Mouse (Mus musculus): Measurements from ENCODE around the gene Rpp38. TPM values are rescaled to one million over a fixed set of nuclear protein-coding genes. Genes with fewer than 3 reads are reported as not detected.

Gene Rpp38
- polyA plus RNA-seq, 1 experiment from 2014 or later: 16.2 TPM

DNA sequence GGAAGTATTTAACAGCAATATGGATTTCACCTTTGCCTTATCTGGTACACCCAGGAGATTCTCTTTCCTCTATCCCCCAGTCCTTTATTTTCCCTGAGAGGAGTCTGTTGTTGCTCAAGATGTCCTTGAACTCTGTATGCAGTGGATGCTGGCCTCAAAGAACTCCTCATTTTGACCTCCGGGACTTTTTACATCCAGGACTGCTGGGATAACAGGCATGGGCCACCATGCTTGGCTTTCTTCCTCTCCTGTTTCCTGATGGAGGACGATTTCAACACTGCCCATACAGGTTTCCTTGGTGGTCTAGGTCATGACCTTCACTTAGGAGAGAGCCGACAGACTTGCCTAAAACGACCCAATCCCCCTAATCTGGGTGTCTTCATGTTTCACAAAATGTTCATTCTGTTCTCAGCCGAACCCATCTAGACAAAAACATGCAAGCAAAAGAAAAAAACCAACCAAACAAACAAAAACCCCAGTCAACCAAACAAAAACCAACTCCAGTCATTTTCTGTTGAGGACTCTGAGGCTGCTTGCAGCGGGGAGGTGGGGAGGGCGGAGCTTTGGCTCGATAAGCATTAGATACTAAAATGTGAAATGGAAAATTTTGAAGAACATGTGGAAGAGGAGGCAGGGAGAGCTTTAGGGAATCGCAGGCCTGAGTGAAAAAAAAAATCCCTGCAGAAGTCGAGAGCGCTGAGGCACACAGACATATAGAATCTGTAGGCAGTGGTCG is 49.4 kb downstream of the Rpp38 start:
- 9% methylated on average over 12 of the region's 12 CpGs for WGBS
- Histone ChIP-seq H3K9me3 (ENCODE audit: control insufficient read depth, low read length) (no peaks in the 10 kb centered on the region), H3K9ac (ENCODE audit: low read length) (peak overlapping the region; percentile 68), H3K27ac (ENCODE audit: low read length) (peak overlapping the region; percentile 84), H3K4me3 (ENCODE audit: low read length) (peak overlapping the region; percentile 55), H3K36me3 (ENCODE audit: control insufficient read depth, insufficient read depth, low read length) (no peaks in the 10 kb centered on the region), H3K4me1 (replicated peaks; ENCODE audit: control insufficient read depth, insufficient read depth, low read length) (peaks cover 7% of the 10 kb centered on the region), H3K4me2 (ENCODE audit: low read depth, low read length) (peak overlapping the region; percentile 59), H3K27me3 (ENCODE audit: control insufficient read depth, insufficient read depth, low read depth, low read length) (no peaks in the 10 kb centered on the region)
- ATAC-seq (ENCODE audit: low read depth): no peak

DNA sequence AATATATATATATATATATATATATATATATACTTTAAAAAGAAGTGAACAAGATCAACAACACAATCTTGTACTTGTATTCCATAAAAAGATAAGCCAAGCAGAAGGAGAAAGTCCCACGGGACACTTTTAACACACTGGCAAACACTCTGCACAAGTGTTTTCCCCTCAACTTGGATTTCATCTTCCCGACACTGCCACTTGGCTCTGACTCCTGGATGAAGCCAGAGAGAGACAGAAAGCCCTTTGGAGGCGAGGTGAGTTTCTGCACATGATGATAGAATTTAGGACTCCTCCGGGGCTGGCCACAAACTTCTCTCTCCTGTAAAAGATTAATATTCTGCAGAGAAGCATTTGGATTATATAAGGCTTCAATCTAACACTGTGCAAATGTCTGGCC is 51.1 kb downstream of the Rpp38 start:
- no peak for ATAC-seq (ENCODE audit: low read depth)
- no peaks in the 10 kb centered on the region for H3K36me3 ChIP-seq (ENCODE audit: control insufficient read depth, insufficient read depth, low read length)
- no peaks in the 10 kb centered on the region for H3K9me3 ChIP-seq (ENCODE audit: control insufficient read depth, low read length)
- H3K27me3 ChIP-seq (ENCODE audit: control insufficient read depth, insufficient read depth, low read depth, low read length): no peaks in the 10 kb centered on the region
- H3K27ac ChIP-seq (ENCODE audit: low read length): no peak overlapping the region
- H3K4me2 ChIP-seq (ENCODE audit: low read depth, low read length): no peak overlapping the region
- H3K4me1 ChIP-seq (replicated peaks; ENCODE audit: control insufficient read depth, insufficient read depth, low read length): peaks cover 7% of the 10 kb centered on the region
- WGBS: 60% methylated on average over 4 of the region's 4 CpGs
- H3K4me3 ChIP-seq (ENCODE audit: low read length): no peak overlapping the region
- H3K9ac ChIP-seq (ENCODE audit: low read length): no peak overlapping the region

Other genes starting within 250 kb of the Rpp38 start
- gene Fam171a1, start 218.4 kb downstream of the Rpp38 start, polyA plus RNA-seq (2015; fragmentation: Nextera tagmentation; extraction: Ambion mirVana): 49.7 and 54.6 TPM in 2 replicates
- gene Nmt2, start 48.4 kb downstream of the Rpp38 start, polyA plus RNA-seq (2015; fragmentation: Nextera tagmentation; extraction: Ambion mirVana): 38.8 and 42.5 TPM in 2 replicates
- gene Acbd7, start 3.5 kb upstream of the Rpp38 start, polyA plus RNA-seq (2015; fragmentation: Nextera tagmentation; extraction: Ambion mirVana): 1.3 and 2.3 TPM in 2 replicates
- not detected in 2 replicates for gene Olah, start 64.6 kb upstream of the Rpp38 start, polyA plus RNA-seq (2015; fragmentation: Nextera tagmentation; extraction: Ambion mirVana)
- 30.4 and 34.8 TPM in 2 replicates for gene Meig1, start 90.0 kb upstream of the Rpp38 start, polyA plus RNA-seq (2015; fragmentation: Nextera tagmentation; extraction: Ambion mirVana)
- 6.6 and 7.3 TPM in 2 replicates for gene Dclre1c, start 91.5 kb upstream of the Rpp38 start, polyA plus RNA-seq (2015; fragmentation: Nextera tagmentation; extraction: Ambion mirVana)
- 10.8 and 13.5 TPM in 2 replicates for gene Suv39h2, start 142.4 kb upstream of the Rpp38 start, polyA plus RNA-seq (2015; fragmentation: Nextera tagmentation; extraction: Ambion mirVana)
- 5.1 and 5.2 TPM in 2 replicates for gene Gm45902, start 180.1 kb upstream of the Rpp38 start, polyA plus RNA-seq (2015; fragmentation: Nextera tagmentation; extraction: Ambion mirVana)
- gene Hspa14, start 180.2 kb upstream of the Rpp38 start, polyA plus RNA-seq (2015; fragmentation: Nextera tagmentation; extraction: Ambion mirVana): 98.6 and 107 TPM in 2 replicates
- gene Cdnf, start 180.4 kb upstream of the Rpp38 start, polyA plus RNA-seq (2015; fragmentation: Nextera tagmentation; extraction: Ambion mirVana): 0.18 and 0.25 TPM in 2 replicates
- gene Fam107b, start 237.8 kb upstream of the Rpp38 start, polyA plus RNA-seq (2015; fragmentation: Nextera tagmentation; extraction: Ambion mirVana): 29.7 and 33.3 TPM in 2 replicates